Mouse (Mus musculus) MN1 (cell line): ENCODE measurements around the gene Nav2.

ENCODE experiments used
- DNase-seq: peaks from one replicate; pipeline ENCODE4 v3.0.0-alpha.2; 2016; ENCODE audit warnings: low spot score

The Nav2 gene

DNA sequence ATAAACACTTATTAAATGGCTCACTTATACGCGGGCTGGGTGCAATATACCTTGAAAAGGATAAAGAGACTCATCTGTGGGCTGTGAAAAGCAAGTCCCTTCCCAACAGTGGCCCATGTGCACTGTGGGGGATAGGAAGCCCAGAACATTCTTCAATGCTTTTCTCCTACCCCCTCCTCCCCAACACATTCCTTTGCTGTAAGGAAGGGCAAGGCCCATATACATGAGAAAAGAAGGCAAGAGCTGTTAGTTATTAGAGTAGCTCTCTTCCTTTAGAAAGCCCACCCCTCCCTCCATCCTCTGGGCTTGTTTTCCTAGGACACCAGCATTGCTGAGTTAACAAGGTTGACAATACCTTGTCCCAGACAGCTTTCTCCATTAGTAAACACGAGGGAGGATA, 540.1 kb downstream of the Nav2 start:
- no peak for DNase-seq

DNA sequence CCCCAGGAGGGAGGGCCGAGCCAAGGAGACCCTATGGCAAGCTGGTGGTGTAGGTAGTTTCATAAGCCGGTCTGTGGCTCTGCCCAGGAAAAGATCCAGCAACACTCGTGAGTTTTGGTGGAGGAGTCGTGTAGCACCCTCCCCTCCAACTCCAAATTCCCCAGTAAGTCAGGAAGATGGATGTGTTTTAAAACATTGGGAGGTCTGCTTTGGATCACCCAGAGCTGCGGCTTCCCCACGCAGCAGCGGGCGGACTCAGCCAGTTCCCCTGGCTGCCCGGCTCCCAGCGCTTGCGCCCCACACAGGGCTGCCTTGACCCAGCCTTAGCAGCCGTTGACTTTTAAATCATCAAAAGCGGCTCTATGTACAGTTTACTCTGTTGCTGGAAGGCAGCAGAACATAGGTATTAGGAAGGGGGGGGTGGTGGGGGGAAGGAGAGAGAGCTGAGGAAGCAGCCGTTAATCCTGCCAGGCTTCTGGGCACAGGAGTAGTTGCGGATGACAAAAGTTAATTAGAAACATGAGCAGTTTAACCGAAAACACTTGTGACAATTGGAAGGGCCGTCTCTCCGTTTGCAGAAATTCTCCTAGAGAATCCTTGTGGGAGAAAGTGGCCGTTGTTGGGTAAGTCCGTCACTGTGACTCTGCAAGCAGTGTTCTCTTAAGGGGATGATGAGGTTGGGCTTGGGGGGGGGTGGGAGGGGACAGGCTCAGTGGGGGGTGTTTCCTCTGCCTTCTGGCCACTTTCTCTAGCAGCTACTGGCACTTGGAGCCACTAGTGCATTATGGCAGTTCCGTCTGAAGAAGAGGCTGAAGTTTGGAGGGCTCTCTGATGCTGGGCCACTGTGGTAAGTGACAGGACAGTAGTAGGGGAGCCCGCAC, 542.0 kb downstream of the Nav2 start:
- no peak for DNase-seq

DNA sequence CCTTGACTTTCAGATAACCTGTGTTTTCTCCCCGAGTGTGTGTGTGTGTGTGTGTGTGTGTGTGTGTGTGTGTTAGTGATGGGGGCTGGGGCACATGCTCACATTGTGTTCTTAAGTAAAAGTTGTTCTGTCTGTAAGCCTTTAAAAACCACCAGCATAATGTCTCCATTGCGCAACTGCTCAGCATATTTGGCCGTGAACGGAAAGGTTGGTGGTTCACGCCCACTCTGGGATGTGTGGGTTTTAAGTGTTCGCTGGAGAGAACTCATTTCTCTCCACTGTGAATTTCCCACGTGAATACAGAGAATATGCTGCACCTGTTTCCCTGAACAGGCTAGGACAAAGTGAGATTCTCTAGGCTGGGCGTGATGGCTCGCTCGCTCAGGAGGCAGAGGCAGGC, 542.7 kb downstream of the Nav2 start:
- no peak for DNase-seq

DNA sequence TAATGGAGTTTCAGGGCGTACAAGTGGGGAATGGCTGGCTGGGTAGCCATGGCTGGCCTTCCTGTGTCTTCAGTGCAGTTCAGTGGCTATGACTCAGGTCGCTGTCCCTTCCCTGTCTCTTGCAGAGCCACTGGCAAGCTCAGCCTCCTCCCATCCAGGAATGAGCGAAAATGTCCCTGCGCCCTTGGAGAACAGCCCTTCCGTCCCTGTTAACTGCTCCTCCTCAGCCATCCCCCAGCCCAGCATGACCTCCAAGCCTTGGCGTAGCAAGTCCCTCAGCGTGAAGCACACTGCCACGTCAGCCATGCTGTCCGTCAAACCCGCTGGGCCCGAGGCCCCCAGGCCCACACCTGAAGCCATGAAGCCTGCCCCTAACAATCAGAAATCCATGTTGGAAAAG, 543.8 kb downstream of the Nav2 start:
- DNase-seq: no peak

DNA sequence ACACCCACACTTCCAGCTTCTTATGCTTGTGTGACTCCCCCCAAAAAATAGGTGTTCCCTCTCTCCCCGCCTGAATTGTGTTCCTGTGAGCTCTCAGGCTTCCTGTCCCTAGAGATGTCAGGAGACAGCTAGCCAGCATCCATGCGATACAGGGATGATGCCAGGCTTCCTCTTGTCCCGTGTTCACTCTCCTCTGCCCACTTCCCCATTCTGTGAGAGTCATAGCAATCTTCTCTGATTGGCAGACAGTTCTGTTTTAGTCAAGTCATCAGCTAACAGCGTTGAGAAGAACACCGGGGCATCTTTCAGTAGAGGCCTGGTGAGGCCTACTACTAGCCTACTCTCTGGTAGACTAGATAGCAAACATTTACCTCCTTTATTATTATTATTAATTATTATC, 546.1 kb downstream of the Nav2 start:
- no peak for DNase-seq

DNA sequence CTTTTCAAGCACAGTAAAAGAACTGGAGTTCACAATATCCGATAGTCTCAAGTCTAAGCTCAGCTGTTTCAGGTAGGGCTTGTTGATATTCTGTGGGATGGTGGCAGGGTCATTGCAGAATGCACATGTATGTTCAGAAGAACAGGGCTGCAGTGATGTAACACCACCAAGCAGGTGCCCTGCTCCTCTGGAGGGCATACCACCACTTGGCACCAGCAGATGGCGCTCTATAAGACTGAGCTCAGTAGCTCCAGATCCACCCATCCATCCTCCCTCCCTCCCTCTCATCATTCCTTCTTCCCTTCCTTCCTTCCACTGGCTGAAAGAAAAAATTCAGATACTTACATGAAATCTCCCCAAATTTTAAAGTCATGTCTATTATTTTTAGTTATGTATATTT, 547.6 kb downstream of the Nav2 start:
- DNase-seq: no peak

DNA sequence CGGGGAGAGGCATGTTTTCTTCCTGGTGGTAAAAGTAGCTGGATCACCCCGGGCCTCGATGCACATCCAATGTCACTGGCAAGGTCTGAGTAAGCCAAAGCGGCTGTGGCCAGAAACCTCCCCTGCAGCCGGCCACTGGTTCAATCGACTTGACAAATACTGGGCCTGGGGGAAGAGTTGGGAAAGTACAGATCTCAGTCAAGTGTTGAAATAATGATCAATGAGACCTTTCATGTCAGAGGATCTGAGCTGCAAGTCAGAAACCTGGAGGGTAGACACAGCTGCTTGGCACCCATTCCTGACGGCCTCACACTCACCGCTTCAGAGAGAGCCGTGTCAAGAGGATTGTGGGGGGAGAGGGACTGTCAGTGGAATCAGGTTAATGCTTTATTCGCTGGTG, 548.9 kb downstream of the Nav2 start:
- no peak for DNase-seq

DNA sequence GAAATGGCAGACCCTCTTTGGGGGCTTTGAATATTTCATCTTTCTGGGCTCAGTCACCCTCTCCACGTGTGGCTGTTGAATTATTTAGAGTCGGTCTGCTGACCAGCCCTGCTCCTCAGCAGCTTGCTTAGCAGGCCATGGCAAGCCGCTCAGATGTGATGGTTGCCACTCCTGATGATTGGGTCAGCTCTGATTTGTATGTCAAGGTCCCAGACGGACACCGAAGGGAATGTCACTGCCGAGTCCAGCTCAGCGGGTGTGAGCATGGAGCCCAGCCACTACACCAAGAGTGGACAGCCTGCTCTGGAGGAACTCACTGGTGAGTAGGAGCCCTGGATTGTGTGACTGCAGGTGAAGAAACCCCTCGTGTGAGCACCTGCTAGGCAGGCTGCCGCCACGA, 549.4 kb downstream of the Nav2 start:
- no peak for DNase-seq

DNA sequence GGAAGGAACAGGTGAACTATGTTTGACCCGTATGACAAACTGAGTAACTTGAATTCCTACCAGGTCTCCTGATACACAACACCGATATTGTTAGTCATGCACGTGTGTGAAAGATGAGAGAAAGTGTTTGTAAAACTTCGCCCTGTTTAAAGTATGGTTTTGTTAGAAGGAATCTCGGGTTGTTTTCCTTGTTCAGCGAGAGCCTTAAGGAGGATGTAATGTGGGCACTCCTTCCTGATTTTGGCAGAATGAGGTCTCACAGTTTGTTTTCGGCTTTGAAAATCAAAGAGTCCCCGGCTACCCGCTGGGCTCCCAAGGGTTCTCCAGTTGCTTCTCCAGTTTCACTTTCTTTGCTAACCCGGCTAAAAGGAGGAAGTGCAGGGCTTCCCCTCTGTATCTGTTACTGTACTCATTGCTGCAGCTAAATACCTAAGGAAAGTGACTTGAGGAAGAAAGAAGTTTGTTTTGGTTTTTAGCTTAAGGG, 553.9 kb downstream of the Nav2 start:
- no peak for DNase-seq

DNA sequence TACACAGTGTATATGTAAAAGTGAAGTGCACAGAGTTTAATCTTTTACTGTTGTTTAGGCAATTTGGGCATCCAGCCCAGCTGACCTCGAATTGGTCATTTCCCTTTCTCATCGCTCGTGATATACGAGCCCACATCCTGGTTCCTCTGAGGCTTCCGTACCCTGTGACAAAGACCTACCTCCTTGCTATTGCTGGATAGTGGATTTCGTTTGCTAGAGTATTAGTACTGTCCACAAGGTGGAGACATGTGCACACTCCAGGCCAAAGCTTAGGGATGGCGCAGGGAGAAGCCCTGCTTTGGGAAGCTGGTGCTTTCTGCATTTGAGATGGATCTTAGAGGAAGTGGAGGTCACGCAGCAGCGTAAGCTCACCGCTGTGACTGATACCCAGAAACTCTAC, 559.3 kb downstream of the Nav2 start:
- DNase-seq: no peak

DNA sequence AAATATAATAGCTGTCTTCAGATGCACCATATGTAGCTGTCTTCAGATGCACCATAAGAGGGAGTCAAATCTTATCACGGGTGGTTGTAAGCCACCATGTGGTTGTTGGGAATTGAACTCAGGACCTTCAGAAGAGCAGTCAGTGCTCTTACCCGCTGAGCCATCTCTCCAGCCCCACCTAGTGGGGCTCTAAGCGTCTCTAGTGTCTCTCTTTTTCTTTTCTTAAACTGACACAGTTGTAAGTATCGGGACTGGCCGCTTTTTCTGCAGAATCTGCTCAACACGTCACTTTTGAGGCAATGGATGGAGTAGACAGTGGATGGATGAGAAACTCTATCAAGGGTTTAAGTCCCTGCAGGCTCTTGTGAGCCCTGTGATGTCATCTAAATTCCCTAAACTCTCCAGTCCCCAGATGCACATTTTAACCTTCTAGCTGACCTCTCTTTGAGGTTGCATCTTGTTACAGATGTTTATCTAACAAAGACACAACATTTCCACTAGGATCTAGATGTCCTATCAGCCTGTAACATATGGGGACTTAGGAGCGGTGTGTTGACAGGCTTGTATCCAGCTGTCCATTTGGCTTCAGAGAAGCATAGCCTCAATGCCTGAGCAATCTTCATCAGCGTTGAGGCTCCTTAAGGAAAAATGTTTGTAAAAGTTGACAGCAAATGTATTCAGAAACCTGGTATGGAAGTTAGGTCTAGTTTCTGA, 560.1 kb downstream of the Nav2 start:
- DNase-seq: no peak

DNA sequence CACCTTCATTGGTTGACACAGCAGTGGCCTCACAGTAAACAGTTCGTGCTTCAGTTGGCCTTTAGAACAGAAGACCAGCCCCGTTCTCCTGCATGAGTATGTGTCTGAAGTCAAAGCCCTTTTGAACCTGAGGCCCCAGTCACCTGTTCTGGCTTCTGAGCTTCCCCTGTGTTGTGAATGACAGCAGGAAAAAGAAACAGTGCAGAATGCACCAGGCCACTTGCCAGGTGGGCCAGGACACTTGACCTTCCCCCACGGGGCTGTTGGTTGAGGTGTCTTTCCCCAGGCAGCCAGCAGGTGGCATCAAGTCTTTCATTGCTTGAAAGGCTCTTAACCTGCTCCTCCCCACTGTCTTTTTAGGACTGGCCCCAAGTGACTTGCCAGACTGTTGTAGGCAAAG, 562.8 kb downstream of the Nav2 start:
- DNase-seq: no peak

DNA sequence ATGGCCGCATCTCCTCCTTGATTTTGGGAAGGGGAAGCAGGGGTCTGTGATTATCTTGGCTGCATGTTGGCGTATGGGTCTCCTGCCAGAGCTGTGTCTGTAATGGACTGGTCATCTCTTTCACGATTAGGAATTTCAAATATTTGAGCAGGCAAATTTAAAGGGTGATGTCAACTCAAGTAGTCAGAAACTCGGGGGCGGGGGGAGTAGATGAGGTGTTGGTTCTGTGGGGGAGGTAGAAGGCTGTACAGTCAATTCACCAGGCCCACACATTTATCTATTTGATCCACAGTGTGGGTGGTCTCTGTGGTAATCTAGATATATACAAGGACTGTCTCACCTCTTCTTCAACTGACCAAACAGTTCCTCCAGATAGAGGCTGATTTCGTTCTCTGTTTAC, 566.8 kb downstream of the Nav2 start:
- DNase-seq: no peak

DNA sequence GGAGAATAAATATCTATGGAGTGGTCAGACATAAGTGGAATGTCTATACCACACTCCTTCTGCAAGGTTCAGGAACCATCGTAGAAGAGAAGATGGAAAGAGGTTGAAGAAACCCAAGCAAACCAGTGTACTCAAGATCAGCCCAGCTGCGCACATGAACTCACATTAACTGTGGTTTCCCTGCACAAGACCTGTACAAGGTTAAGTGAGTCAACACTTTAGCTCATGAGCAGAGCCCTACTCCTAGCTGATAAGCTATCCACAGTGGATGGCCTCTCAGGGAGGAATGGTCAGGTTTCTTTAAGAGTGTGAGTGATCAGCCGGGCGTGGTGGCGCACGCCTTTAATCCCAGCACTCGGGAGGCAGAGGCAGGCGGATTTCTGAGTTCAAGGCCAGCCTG, 567.6 kb downstream of the Nav2 start:
- DNase-seq: no peak

DNA sequence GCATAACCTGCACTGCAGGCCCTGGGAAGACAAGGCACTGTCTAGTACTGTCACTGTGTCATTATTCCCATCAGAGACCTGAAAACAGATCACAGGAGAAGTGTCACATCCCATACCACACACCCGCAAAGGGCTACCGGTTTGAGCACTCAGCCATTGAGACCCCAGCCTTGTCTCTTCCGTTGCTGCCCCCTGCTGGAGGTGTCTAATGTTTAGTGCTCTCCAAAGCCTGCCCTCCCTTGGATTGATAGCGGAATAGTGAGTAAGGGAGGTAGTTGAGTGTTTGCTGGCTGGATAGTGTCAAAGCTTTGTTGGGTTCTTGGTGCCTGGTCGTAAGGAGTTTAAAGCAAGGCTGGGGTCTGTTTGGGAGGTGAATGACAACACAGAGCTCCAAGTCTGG, 568.1 kb downstream of the Nav2 start:
- no peak for DNase-seq

DNA sequence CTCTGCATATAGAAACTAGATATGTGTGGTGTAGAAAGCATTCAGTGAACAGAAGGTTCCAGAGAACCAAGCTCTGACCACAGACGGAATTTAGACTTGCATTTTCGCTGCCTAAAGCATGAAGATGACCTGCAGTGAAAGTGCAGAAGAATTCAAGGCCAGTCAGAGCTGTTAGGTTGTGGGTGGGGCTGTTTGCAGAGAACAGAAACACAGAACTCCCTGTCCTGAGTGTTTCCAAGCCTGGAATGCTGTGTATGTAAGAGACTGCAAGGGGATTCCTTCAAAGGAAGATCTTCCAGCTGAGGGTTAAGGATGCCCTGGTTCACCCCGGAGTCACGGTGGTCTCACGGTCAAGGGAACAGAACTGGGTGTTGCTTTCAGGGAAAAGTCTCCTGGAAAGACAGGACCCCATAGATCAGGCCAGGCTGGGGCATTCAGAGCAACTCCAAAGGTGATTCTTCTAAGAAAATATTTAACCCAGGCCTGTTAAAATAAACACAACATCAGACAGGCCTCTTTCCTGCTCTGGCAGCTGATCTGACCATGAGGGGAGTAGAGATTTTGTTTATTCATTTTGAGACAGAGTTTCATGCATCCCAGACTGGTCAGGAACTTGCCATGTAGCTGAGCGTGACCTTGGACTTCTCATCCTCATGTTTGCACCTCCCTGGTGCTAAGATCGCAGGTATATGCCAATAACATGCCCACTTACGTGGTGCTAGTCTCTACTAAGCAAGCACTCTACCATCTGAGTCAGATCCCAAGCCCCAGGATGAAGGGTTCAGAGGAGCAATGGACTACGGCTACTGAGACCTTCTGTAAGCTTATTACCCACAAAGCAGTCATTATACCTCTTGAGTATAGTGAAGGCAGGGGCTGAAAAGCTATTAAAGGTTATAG, 568.8 kb downstream of the Nav2 start:
- DNase-seq: no peak

DNA sequence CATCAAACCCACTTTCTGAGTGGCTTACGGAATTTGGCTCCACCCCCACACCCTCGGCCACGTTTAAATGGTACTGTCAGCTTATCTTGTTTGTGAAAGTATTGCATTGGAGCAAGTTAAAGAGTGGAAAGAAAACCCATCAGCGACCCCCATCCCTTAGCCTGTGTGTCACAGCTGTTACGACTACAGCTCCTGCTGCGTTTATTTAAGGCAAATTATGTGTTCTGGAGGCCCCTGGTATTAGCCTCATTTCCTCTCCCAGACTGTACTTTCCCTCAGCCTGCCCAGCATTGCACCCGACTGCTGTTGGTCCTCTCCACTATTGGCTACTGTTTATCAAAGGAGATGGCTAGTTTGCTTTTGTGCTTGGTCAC, 569.4 kb downstream of the Nav2 start:
- DNase-seq: no peak

DNA sequence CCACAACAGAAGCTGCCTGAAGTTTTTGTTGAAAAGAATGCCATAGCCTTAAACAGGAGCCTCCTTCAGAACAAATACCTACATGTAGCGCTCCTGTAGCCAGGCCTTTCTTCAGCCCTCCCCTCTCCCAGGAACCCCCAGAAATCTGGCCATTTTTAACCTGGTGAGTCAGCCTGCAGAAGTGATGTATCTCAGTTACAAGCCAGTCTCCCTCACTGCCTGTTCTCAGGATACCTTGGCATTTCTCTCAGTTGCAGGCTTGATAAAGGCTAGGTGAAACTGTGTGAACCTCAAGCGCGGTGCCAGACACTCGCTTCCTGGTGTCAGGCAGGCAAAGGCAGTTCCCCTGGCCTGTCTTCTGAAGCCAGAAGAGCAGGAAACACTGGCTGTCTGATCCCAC, 570.4 kb downstream of the Nav2 start:
- no peak for DNase-seq

DNA sequence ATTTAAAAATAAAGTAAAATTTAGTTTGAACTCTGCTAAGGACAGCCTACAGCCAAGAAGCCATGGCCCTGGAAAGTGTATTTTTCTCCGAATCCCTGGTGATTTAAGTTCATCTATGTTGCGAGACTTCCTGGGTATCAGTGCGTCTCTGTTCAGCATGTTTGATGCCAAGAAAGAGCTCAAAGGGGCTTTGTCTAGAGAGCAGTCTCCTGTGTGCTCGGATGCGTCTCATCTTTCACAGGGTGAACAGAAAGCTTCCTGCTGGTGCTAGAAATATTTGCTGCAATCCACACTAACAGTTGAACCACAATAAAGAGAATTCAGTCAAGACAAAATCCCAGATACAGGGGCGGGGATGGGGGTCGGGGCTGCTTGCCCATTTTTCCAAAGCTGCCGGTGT, 572.4 kb downstream of the Nav2 start:
- no peak for DNase-seq

DNA sequence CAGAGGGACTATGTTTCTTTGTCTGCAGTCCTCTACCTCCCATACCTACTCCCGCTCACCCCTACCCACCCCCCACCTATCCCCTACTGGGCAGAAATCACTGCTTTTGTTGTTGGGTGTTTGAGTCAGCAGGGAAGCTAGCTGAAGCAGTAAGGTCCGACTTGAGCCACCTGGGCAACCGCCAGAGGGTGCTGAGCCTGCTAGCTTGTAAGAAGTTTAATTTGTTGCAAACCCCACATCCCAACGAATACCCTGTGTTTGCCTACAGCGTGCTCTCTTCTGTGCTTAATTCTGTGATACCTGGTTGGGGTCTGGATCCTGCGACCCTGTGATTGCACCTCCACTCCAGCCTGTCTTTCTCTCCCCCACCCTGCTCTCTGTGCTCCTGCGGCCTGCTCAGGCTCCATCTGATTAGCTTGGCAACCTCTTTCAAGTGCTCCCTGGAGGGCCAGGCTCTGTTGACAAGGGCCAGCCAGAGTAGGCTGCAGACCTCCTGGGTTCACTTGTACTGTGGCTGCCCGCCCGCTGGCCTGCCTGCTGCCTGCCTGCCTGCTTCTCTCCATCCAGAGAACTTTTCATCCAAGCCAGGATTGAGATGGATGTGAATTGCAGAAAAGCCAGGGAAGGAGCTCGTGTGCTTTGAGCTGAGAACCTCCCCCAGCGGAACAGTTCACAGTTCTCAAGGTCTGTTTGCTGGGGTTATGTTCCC, 575.7 kb downstream of the Nav2 start:
- DNase-seq: no peak

DNA sequence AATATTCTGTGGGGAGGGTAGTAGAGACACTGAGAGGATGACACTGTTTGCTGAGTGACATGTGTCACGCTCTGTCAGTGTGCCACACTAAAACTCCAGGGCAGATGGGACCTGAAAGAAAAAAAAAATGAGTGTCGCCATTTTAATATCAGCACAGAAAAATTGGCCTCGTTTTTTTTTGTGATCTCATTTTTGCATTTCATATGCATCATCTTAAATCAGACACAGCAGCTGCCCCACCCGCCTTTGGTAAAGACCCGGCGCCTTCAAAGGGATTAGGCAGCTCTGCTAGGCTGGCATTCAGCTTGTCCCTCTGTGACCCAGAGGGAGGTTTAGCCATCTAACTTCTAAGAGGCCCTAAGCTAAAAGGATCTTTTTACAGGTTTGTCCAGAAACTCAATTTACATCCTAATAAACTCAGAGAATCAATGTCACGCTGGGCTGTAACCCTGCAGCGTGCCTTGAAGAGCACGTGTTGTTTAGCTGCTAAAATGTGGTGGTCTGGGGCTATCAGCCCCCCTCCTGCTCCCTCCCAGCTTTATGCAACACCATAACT, 576.9 kb downstream of the Nav2 start:
- DNase-seq: no peak

DNA sequence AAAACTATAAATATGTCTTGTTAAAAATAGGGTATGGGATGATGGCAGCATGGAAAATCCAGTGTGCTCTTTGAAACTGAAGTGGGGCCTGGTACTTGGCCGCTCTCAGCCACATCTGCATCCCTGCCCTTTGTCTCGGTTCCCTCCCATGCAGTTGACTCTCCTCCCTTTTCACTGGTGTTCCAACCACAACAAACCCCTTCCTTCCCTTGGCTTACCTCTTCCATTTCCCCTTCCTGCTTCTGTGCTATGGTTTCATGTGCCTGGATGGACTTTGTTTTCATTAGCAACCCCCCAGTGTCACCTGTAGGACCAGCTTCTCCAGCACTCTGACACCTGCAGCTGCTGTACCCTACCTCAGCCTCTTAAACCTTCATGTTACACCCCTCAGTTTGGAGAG, 578.8 kb downstream of the Nav2 start:
- no peak for DNase-seq
